Mouse (Mus musculus) kidney, adult 2 months (tissue): Measurements from ENCODE around the gene Usp54.

Source experiments
- CTCF ChIP-seq: fragments of 200-500 bp; conservative IDR thresholded peaks from 2 replicates; pipeline ENCODE4 v1.5.1; 2011; ENCODE audit warnings: low read depth, mild to moderate bottlenecking, control low read depth, low read length, moderate library complexity, mixed read lengths; ENCODE audit not compliant: insufficient read depth, insufficient read length
- POLR2A ChIP-seq: fragments of 200-500 bp; IDR thresholded peaks from one replicate; pipeline ENCODE4 v1.6.1; 2011; ENCODE audit warnings: low read depth, low read length, control low read depth

GRCm38 (mm10) chr14:20615075-20615474 lies 25.8 kb downstream of the Usp54 start:
- TF ChIP-seq POLR2A = no peak
- TF ChIP-seq CTCF = no peak
